Mouse (Mus musculus) hindlimb bud, embryonic 11.5 days (tissue): ENCODE measurements around the gene Trim50.
A peak's percentile ranks its signal among the peaks of the same experiment; 100 is the strongest.
"Not testable (repeated sequence)": the region's sequence is repeated elsewhere in the genome, so short reads cannot be mapped to it uniquely, and the experiment has no call there.

Source experiments
- DNase-seq: peaks from one replicate; pipeline ENCODE4 v3.0.0-alpha.2; 2012; ENCODE audit warnings: low read depth, low spot score; ENCODE audit errors: extremely low spot score

The Trim50 gene

DNA sequence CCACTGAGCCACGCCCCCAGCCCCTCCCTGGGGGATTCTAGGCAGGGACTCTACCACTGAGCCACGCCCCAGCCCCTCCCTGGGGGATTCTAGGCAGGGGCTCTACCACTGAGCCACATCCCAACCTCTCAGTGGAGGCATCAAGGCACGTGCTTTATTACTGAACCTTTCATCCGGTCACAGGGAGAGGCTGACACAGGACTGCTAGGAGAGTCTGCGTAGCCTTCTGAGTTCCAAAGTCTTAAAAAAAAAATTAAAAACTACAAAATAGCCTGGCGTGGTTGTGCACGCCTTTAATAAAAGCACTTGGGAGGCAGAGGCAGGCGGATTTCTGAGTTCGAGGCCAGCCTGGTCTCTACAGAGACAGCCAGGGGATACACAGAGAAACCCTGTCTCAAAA, 16.1 kb downstream of the Trim50 start:
- DNase-seq: not testable (repeated sequence)

DNA sequence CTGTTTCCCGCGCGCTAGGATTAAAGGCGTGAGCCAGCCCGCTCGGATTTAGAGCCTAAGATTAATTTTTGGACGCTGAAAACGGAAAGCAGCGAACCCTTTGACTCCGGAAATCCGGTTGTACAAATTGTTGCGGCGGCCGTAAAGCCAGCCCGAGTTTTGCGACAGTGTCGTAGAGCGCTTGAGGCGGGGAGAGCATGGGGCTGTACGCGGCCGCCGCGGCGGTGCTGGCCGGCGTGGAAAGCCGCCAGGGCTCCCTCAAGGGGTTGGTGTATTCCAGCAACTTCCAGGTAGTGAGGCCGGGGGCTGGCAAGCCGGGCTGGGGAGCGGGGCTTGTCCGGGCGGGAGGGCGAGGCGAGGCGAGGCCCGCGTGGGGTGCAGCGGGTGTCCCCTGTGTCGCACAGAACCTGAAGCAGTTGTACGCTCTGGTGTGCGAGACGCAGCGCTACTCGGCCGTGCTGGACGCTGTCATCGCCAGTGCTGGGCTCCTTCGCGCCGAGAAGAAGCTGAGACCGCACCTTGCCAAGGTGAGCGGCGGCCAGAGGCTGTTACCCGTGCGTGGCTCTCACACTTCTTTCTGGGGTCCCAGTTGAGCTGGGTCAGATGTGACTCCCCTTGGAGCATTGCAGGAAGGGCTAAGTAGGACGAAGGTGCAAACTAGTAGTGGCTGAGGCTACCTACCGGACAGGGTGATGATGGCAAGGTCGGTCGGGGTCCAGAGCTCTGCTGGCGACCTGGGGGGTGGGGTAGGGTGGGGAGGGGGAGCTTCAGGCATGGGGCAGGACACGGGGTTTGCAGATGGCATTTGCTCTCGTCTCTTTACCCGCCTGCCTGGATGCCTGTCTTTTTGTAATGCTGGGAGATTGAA, 16.9 kb downstream of the Trim50 start, which contains the start of gene Nsun5:
TSS of gene Nsun5 (plus strand) at position 167 of the 868 bp plus-strand sequence.
- DNase-seq: peak; percentile 89

GRCm38 (mm10) chr5:135371195-135371594, 18.1 kb downstream of the Trim50 start:
- no peak for DNase-seq

DNA sequence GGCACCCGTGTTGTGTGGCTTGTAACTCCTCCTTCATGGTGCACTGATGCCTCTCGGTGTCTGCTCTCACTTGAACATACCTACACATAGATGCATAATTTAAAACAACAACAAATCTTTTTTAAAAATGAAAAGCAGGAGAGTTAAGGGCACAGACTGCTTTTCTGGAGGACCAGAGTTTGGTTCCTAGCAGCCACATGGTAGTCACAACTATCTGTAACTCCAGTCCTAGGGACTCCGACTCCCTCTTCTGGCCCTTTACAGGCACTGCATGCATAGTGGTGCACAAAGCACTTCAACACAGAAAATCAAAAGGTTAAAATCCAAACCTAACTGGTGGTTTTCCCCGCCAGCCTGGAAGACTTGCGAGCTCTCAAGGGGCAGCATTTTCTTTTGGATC, 20.5 kb downstream of the Trim50 start:
- no peak for DNase-seq

DNA sequence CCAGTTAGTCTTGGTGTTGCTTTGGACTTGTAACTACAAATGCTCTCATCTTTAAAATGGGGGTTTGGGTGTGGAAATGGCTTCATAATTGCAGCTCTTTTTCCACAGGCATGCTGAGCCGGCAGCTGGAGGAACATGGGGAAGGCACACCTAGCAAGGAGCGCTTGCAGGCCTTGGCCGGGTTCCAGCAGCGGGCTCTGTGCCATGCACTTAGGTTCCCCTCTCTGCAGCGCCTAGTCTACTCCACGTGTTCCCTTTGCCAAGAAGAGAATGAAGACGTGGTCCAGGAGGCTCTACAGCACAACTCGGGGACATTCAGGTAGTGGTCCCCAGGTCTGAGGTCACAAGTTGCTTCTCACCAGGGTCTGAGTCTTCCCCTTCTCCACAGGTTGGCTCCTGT, 22.1 kb downstream of the Trim50 start:
- no peak for DNase-seq

GRCm38 (mm10) chr5:135376341-135376740, 23.2 kb downstream of the Trim50 start:
- DNase-seq: no peak

GRCm38 (mm10) chr5:135380681-135381080, 27.6 kb downstream of the Trim50 start:
- no peak for DNase-seq

- no peak for DNase-seq
These were observed 28.3 kb downstream of the Trim50 start for GRCm38 (mm10) chr5:135381356-135381925.

GRCm38 (mm10) chr5:135382746-135383145, 29.7 kb downstream of the Trim50 start:
- DNase-seq: no peak

- DNase-seq: no peak
These were observed 30.7 kb downstream of the Trim50 start for GRCm38 (mm10) chr5:135383771-135384170.

- peak; percentile 75 for DNase-seq
These were observed 41.1 kb downstream of the Trim50 start, which contains the start of gene Pom121 for GRCm38 (mm10) chr5:135394004-135394823. Gene Pom121, minus strand, starts transcription at chr5:135394546.

DNA sequence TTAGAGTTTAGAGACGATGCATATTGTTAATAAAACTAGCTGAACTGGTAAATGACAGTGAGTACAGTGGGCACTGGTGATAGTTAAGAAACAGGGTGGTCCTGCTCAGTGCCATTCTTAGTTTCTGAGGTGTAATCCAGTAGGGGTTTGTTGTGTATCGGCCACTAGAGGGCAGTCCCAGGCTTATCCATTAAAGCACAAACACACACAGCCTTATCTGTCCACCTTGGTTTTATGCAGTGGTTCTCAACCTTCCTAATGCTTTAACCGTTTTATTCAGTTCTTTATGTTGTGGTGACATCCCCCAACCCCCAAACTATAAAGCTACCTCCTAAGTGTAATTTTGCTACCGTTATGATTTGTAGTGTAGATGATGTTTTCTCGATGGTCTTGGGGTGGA, 42.7 kb downstream of the Trim50 start:
- no peak for DNase-seq

DNA sequence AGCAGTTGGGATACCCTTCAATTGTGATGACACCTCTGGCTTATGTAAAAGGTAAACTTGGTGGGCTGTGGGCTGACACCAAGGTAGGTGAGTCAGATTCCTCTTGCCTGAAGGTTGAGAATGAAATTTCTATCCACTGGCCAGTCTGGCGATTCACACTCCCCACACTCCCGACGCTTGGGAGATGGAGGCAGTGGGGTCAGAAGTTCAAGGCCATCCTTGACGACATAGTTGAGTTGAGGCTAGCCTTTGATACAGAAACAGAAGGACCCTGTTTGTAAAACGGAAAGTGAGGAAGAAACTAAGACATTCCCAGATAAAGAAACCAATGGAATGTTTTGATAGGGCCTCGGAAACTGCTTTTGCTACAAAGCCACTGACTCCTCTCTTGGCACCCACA, 46.3 kb downstream of the Trim50 start:
- no peak for DNase-seq

- peak; percentile 76 for DNase-seq
These were observed 47.1 kb downstream of the Trim50 start for GRCm38 (mm10) chr5:135400244-135400643.

- DNase-seq: no peak
These were observed 51.5 kb downstream of the Trim50 start for GRCm38 (mm10) chr5:135404623-135405022.

DNA sequence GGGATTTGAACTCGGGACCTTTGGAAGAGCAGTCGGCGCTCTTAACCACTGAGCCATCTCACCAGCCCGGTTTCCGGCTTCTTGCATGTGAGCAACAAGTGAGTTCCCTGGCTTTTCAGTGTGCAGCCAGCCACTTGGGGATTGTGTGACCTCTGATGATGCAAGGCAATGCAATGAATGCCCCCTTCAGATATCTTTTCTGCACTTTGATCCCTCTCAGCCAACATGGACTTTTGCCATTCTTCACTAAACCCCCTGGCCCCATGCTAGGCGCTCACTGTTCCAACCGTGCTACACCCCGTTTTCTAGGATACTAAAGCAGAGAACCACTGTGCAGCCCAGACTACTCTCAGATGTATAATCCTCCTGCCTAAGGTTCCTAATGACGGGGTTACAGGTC, 52.3 kb downstream of the Trim50 start:
- DNase-seq: no peak

- no peak for DNase-seq
These were observed 55.0 kb downstream of the Trim50 start for GRCm38 (mm10) chr5:135408114-135408513.

DNA sequence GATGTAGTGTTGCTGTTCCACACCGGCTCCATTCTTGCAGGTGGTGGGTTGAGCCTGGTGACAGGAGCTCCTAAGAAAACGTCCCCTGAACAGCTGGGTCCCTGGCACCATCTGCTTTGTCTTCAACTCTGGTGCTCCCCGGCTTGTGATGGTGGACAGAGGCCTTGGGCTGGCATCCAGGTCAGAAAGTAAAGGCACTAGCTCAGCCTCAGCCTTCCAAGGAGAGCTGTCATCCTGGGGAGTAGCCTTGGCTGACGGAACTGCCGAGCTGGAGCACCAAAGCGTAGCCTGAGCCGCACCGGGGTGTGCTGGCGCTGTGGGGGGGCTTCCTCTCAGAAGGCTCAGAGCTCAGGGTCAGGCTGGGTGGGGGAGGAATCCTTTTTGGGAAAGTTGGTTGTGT, 57.2 kb downstream of the Trim50 start:
- no peak for DNase-seq
